Mouse (Mus musculus) megakaryocyte progenitor cell, adult 5-6 weeks (primary cell): ENCODE data around the gene Dcaf7. TPM values are rescaled to one million over a fixed set of nuclear protein-coding genes. Genes with fewer than 3 reads are reported as not detected.
"Not testable (repeated sequence)": the region's sequence is repeated elsewhere in the genome, so short reads cannot be mapped to it uniquely, and the experiment has no call there.

ENCODE experiments used
- ATAC-seq: replicated peaks from 2 replicates; pipeline ENCODE4 v1.8.0; 2016; ENCODE audit warnings: mild to moderate bottlenecking, moderate TSS enrichment, inconsistent platforms; ENCODE audit not compliant: poor library complexity
- total RNA-seq, 2 experiments: library from RNA; stranded (forward) in 1 of 2; stranded (reverse) in 1 of 2; fragments of 157-497, 149-512 nt in 1 of 2; fragments of 200-1000 nt in 1 of 2; gene quantifications; 2 replicates each; pipeline versions ENCODE4 v1.2.3 to v1.2.4; 2015 to 2017

The Dcaf7 gene
- total RNA-seq (2015) (46.2 and 48.8 TPM in 2 replicates), total RNA-seq (2017) (45.5 and 48.9 TPM in 2 replicates)

DNA sequence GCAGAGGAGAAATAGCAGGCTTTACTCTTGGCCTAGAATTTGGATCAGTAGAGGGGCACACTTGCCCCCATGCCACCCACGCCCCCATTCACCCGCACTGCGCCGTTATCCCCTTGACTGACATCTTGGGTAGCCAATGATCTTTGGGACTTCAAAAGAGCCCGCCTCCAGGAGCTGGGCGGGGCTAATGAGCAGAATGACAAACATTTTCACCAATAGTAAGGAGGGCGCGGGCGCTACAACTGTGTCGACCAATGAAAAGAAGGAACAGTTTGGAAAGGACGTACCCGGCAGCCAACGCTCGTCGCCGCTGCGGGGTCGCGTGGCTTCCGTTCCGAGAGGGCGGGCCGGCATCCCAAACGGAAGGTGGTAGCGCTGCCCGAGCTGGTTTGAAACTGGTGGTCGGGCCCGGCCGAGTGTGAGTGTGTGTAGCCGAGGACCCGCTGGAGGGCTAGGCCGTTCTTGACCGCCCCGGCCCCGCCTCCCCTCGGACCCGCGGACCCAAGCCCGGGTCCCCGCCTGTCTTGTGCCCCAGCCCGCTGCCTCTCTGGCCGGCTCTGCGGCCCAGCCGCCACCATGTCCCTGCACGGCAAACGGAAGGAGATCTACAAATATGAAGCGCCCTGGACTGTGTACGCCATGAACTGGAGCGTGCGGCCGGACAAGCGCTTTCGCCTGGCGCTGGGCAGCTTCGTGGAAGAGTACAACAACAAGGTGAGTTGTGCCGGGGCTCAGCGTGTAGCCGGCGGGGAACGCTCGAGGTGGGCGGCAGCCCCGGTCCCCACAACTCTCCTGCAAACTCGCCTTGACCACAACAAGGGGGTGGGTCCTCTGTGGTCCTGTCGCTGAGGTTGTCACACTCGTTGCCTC, at the start of gene Dcaf7:
Gene Dcaf7 (plus strand): TSS at position 325 of the 870 bp plus-strand sequence.
- ATAC-seq, result peak; percentile 91

DNA sequence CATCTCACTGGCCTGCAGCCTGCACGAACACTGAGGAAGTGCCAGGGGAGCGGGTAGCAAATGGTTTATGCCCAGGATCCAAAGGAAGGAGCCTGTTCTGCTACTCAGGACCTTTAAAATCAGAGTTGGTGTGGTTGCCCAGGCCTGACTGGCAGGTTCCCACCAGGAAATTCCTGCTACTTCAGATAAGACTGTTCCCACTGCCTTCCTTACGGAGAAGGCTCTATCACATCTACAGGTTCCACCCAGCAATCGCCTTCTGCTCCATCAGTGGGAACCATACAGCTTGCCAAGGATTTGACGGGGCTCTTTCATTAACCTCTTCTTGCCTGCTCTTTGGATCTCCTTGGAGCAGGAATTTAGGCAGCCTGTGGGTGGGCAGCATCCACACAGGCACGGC, 49.2 kb upstream of the Dcaf7 start:
- no peak for ATAC-seq

DNA sequence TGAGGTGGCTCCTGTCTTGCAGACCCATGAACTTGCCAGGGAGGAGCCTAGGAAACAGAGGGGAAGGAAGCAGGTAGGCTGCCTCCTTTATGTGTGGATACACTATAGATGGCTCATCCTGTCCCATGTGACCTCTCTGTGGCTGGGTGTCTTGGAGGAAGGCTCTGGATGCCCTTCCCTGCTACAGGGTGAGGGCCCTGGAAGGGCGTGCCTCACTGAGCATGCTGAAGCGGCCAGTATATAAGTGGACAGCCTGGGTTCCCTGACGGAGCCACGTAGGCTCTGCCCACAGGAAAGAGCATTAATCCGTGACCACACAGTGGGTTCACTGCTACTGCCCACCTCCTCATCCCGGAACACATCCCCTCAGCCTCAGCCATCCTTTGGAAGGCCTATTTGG, 47.2 kb upstream of the Dcaf7 start:
- no peak for ATAC-seq

DNA sequence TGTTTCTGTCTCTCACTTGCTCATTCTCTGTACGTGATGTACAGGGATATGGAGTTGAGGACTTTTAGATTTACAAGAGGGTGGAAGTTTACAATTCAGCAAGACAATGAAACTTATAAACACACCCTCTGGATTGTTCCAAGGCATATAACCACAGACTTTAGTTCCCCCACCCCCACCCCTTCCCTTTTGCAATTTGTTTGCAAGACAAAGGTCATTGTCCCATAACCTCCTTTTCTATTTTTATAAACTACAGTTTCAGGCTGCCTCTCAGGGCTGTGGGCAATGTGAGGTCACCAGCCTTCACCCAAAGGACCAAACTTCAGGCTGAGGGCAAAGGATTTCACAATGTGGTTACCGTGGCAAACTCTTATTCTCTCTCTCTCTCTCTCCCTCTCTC, 46.4 kb upstream of the Dcaf7 start:
- ATAC-seq, result peak; percentile 84

DNA sequence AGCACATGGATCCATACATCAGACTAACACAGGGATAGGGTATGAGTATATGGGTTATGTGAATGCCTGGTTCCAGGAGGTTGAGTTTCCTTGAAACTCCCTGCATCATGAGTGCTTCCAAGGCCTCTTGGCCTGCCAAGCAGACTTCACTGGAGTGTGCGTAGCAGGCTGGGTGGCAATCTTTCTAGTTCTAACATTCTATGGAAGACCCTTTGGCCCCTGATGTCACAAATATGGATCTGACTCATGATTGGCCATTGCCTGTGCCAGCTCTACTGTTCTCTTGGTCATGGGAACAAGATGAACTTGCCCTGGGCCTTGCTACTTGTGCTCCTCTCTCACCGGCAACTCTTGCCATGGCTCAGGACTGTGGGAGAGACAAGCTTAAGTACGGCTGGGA, 42.3 kb upstream of the Dcaf7 start, which contains the start of gene Ace3:
Gene Ace3 (plus strand): TSS at position 301 of the 400 bp plus-strand sequence.
- ATAC-seq, result no peak

DNA sequence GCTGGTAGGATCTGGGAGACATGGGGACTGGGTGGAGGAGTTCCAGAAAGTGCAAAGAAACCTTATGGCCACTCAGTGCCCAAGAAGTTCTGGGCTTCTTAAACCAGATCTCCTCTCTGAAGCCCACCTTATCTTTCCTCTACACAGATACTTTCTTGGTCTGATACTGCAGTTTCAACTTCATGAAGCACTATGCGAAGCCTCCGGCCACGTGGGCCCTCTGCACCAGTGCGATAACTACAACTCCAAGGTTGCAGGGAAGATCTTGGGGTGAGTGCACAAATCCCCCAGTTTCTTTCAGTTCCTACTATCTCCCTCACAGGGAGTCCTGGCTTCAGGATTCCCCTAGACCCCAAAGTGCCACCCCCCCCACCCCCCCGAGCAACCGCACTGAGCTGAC, 36.6 kb upstream of the Dcaf7 start:
- ATAC-seq, result no peak

DNA sequence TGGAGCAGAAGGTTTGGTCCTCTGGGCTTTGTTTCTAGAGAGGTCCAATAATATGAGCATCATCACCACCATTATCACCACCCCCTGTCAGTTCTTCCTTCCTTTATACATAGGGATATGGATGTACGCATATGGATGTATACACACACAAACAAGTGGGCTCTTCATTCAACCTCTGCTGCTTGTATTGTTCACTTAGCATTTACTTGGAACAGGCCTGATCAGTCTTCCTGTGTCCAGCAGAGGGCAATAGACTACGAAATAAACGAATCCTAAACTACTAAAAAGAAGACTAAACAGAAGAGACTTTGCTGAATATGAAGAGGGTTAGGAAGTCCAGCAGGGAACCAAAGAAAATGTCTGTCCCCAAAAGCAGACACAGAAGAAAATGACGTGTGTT, 35.0 kb upstream of the Dcaf7 start:
- ATAC-seq, result peak; percentile 81

DNA sequence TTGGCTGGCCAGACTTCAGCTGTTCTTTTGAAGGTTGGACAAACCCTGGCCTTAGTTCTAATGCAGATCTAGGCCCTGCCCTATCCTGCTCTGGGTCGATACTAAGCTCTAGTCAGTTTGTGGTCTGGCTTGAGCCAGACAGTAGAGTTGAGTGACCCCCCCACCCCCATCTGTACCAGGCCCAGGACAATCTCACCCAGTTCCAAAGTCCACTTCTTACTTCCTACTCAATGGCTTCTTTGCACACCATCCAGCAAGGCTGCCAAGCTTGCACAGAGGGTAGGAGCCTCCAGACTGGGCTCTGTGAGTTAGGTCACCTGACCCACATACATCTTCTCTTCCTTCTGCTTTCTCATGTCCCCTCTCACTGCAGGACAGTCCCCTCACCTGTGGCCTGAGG, 32.1 kb upstream of the Dcaf7 start:
- no peak for ATAC-seq

DNA sequence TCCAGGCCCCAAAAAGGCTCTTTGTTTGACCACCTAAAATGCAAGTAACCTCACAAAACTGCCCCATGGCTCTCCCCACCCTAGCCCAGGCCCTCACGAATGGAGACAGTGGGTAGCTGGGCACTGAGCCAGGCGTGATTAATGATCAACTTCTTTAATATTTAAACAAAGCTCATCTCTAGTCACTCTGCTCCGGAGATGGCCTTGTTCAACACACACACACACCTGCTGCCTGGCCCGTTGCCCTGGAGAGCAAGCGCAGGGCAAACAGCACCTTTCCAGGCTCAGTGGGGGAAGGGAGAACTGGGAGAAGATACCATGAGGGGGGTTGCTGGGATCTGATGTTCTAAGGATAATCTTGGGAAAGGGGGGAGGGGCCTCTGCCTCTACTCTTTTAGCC, 30.7 kb upstream of the Dcaf7 start:
- ATAC-seq, result no peak

DNA sequence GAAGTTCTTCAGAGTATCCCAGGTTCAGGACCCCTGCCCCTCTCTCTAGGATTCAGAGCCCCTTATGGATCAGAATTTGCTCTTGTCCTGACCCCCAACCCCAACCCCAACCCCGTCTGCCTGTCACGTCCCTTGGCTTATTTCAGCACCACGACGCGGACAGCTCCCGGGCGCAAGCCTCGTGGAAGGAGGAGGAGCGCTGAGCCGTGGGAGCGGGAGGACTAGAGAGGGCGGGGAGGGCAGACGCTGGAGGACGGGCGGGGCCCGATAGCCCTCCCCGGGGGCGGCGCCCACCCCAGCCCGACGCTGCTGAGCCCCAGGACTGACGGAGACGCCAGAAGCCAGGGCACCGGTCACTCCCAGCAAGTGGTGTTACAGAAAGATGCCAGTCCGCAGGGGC, 28.9 kb upstream of the Dcaf7 start, which contains the start of gene Kcnh6:
Gene Kcnh6 (plus strand): TSS at position 304 of the 400 bp plus-strand sequence.
- peak; percentile 99 for ATAC-seq

DNA sequence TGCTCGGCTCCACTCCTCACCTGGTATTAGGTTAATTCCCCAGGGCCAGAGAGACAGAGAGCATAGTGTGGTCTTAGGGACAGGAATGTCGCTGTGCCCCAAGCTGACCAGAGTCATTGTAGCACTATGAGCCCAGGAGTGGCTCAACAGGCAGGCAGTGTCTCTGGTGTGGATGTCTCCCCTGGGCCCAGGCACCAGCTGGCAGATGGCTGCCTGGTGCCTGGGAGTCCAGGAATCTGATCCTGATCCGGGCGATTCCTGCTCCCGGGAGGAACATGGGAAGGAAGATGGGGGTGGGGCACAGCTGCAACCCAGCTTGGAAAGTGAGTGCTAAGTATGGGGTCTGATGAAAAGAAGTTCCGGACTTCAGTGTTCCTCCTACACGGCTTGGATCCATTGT, 24.0 kb upstream of the Dcaf7 start:
- no peak for ATAC-seq

DNA sequence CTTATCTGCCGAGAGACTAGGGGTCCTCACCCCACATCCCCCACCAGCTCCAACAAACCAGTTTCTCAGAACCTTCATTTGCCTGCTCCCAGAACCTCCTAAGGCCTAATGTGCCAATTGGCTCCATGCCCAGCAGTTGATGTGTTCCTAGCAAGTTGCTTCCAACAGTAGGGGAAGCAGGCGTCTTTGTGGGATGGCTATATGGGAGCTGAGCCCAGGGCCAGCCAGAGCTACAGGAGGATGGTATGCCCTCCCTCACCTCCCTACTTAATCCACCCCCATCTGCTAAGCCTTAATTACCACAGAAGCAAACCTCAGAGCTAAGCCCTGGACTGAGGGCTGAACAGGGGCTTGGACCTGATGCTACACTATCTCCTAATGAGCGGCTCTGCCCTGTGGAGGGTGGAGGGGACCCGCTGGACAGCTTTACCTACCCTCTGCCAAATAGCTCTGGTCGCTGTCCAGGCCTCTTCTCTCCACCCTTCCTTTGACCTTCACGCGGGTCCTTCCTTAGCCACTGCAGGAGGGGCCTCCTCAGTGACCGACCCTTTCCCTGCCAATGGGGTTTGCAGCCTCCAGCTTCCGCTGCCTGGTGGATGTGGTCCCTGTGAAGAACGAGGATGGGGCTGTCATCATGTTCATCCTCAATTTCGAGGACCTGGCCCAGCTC, 23.0 kb upstream of the Dcaf7 start:
- no peak for ATAC-seq

DNA sequence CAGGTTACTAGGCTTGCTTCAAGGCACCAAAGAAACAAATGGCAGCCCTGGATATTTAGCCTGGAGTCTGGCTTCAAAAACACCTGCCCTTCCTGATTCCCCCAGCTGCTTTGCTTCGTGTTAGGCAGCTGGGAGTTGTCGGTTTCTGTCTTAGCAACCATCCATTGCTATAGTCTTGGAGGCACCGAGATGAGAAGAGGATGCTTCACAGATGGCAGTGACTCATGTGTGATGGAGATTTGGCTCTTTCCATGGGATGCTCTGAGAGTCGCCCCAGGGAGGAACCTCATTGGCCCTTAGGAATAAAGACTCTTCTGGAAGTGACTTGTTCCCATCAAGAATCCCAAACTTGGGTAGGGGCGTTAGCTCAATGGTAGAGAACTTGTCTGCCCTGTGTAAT, 20.2 kb upstream of the Dcaf7 start:
- ATAC-seq, result no peak

DNA sequence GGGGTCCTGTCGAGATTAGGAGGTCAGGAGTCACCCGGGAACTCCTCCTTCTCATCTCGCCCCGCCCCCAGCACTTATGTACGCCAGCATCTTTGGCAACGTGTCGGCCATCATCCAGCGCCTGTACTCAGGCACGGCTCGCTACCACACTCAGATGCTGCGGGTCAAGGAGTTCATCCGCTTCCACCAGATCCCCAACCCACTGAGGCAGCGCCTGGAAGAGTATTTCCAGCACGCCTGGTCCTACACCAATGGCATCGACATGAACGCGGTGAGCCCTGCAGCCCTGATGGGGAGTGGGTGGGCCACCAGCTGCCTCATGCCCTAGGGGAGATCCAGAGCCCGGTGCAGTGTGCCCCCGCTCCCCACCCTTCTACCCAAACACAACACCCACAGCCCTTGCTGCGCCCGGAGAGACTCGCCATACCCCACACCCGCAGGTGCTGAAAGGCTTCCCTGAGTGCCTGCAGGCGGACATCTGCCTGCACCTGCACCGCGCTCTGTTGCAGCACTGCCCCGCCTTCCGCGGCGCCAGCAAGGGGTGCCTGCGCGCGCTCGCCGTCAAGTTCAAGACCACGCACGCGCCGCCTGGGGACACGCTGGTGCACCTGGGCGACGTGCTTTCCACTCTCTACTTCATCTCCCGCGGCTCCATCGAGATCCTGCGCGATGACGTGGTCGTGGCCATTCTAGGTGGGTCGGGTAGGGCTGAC, 16.5 kb upstream of the Dcaf7 start:
- peak; percentile 40 for ATAC-seq

DNA sequence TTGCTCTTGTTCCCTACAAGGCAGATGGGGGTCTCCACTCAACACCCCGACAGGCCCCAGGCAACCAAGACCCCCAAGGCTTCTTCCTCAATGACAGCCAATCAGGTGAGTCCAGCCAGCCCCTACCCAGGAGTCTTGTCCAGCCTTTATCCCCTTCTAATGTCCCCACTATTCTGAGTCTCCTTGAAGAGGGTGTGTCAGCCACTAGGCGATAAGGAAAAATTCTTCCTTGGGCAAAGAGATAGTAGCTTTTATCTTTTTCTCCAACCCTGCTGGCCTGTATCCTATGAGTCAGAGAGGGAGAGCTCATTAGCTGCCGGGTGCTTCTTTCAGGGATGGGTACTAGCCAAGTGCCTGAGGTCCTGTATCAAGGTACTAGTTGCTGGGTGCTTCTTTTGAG, 10.9 kb upstream of the Dcaf7 start:
- 0 out of 2 replicates have a peak, but pooled peaks have one; percentile 32 for ATAC-seq

DNA sequence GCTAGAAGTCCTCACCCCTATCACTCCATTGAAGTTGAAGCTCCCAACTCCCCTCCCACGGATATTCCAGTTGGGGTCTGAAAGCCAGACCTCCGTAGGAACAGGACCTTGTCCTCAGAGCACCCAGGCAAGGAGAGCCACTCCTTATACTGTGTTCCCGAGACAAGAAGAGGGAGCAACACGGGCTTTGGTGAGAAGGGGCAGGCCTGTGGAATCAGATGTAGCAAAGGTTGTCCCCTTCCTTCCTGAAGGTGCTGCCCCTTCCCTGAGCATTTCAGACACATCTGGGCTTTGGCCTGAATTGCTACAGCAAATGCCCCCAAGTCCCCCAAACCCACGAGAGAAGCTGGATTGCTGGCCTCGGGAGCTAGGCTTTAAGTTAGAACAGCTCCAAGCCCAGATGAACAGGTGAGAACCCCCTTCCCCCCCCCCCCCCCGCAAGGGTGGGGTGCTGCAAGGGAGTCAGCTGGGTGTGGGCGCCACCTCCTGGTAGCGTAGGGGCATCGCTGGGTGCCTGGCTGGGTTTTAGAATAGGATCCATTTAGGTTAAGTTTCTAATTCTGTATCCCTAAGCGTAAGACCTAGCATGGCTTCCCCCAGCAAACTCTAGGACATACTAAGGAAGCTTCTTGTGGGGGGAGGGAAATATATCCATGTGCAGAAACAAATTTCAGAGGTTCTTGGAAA, 10.1 kb upstream of the Dcaf7 start:
- ATAC-seq, result peak; percentile 96

DNA sequence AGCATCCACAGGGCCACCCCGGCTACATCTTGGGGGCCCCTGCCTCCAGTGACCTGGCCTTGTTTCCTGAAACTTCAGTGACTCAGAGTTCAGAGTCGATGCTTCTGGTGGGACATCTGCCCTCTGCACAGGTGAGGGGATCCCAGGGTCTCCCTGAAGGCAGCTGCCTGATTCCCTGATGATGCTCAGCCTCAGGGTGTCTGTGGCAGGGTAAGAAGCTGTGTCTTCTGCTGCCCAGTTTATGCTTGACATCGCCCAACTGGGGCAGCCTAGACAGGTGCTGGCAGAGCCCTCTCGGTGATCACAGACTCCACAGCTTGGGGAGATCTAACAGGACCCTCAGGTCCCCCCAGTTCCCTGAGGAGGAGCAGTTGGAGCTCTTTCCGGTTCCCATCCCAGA, 9.1 kb upstream of the Dcaf7 start:
- no peak for ATAC-seq

DNA sequence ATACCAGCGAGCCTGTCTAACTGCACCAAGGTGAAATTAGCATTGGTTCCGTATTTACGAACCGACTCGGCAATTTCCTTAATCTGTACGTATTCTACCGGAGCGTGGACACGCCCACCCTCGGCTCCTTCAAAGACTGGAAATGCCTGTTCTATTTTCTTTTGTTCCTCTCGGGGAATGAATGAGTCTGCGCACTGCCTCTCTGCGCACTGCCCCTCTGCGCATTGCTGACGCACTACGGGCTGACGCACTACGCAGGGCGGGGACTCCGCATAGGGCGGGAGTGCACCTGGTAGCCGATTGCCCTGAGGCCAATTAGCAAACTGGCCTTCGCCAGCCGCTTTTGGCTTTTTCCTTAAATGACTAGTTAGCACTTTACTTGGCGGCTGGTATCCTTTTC, 4.6 kb upstream of the Dcaf7 start:
- ATAC-seq, result not testable (repeated sequence)

DNA sequence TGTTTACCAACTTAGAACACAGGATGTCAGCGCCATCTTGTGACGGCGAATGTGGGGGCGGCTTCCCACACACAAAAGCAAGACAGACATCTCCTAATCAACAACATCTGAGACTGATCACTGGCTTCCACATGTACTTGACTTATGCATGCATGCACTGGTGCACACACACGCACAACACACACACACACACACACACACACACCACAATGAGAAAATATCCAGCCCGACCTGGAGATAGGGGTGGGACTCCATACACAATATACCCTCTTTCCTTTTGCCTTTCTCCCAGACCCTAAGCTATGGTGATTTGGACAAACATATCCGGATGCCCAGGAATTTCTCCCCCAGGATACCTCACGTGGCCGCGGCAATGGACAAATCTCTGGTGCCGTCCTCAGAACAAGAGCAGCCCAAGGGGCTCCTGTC, 3.2 kb upstream of the Dcaf7 start:
- peak; percentile 36 for ATAC-seq

DNA sequence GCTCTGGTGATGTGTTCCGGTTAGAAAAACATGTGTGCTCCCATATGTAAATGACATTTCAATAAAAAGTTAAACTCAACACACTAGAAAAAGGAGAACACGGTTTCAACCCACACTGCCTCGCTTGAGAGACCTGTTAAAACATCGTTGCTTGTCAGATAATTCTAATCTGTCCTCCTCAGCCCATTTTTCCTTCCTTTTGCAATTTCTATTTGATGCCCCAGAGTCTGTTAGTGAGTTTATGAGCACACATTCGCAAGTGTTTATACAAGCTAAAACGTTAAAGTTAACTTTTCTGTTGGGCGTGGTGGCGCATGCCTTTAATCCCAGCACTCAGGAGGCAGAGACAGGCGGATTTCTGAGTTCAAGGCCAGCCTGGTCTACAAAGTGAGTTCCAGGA, 1.7 kb upstream of the Dcaf7 start:
- no peak for ATAC-seq

DNA sequence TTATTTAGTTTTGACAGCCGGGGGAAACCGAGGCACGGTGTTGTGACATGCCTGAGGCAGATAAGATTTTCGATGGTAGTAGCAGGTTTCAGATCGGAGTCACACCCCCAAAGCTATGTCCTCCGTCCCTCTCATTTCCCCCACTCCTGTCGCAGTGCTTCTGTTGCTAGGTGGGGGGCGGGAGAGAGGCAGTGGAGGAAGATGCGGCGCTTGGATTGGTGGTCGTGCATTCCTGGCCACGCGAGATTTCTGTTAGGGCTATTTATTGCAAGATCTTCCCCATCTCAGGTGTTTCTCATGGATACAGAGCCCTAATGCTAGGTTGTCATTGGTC, 713 bp downstream of the Dcaf7 start:
- peak; percentile 45 for ATAC-seq
